Mouse (Mus musculus) heart, embryonic 14.5 days (tissue): ENCODE measurements at regions not wholly inside any gene's neighbourhood (a gene's known extent, or its start where the extent isn't known, plus 50 kb on each side); places are given as distances from the start of the nearest gene placed in this dataset.
A peak's percentile ranks its signal among the peaks of the same experiment; 100 is the strongest.

Experiments used
- ATAC-seq: fragments of 200-750 bp; cut with Nextera tagmentation; 2 replicates; pipeline ENCODE4 v1.8.0; 2017; ENCODE audit warnings: low read depth, moderate TSS enrichment; ENCODE audit not compliant: insufficient number of reproducible peaks, insufficient read depth, low FRiP score
- H3K27ac ChIP-seq, 2 experiments: fragments of 200-500 bp in 1 of 2; fragments of 300-500 bp in 1 of 2; sonication (generic) in 1 of 2; replicated peaks in 1 of 2; 2 replicates each; pipeline ENCODE4 v1.5.1; 2012 to 2014; ENCODE audit warnings: low read depth in 2 of 2, low read length in 2 of 2, control low read depth in 1 of 2, mild to moderate bottlenecking in 1 of 2, mixed read lengths in 1 of 2; ENCODE audit not compliant: control insufficient read depth in 1 of 2, insufficient read depth in 1 of 2
- H3K27me3 ChIP-seq: fragments of 300-500 bp; sonication (generic); 2 replicates; pipeline ENCODE4 v1.6.1; 2014; ENCODE audit warnings: mild to moderate bottlenecking, low read length, control low read depth; ENCODE audit not compliant: control insufficient read depth, insufficient read depth
- H3K36me3 ChIP-seq: fragments of 300-500 bp; sonication (generic); 2 replicates; pipeline ENCODE4 v1.6.1; 2014; ENCODE audit warnings: mild to moderate bottlenecking, control low read depth, low read length, mixed read lengths; ENCODE audit not compliant: control insufficient read depth, insufficient read depth
- H3K4me1 ChIP-seq, 2 experiments: fragments of 200-500 bp in 1 of 2; fragments of 300-500 bp in 1 of 2; sonication (generic) in 1 of 2; 2 replicates each; pipeline ENCODE4 v1.6.1; 2012 to 2014; ENCODE audit warnings: low read length in 2 of 2, control low read depth in 1 of 2, mixed read lengths in 1 of 2; ENCODE audit not compliant: control insufficient read depth in 2 of 2, insufficient read depth in 2 of 2
- H3K4me2 ChIP-seq: fragments of 300-500 bp; sonication (generic); 2 replicates; pipeline ENCODE4 v1.6.1; 2014; ENCODE audit warnings: mild to moderate bottlenecking, low read length
- H3K4me3 ChIP-seq, 2 experiments: fragments of 200-500 bp in 1 of 2; fragments of 300-500 bp in 1 of 2; sonication (generic) in 1 of 2; 2 replicates each; pipeline ENCODE4 v1.5.1; 2012 to 2014; ENCODE audit warnings: low read length in 2 of 2, mild to moderate bottlenecking in 2 of 2, control low read depth in 1 of 2, low read depth in 1 of 2, moderate library complexity in 1 of 2; ENCODE audit not compliant: control insufficient read depth in 1 of 2, insufficient read depth in 1 of 2
- H3K9ac ChIP-seq: fragments of 300-500 bp; sonication (generic); 2 replicates; pipeline ENCODE4 v1.6.1; 2014; ENCODE audit warnings: mild to moderate bottlenecking, low read length
- H3K9me3 ChIP-seq: fragments of 300-500 bp; sonication (generic); 2 replicates; pipeline ENCODE4 v1.6.1; 2016; ENCODE audit warnings: low read length, control low read depth; ENCODE audit not compliant: control insufficient read depth
- WGBS: fragments of 180-500 bp; shearing (Covaris S2); extraction: QIAGEN DNeasy Blood & Tissue Kit; methylation state at CpG from one replicate; pipeline ENCODE4 v1.1.7; 2014; 5-methylcytosine and 5-hydroxymethylcytosine counted together

DNA sequence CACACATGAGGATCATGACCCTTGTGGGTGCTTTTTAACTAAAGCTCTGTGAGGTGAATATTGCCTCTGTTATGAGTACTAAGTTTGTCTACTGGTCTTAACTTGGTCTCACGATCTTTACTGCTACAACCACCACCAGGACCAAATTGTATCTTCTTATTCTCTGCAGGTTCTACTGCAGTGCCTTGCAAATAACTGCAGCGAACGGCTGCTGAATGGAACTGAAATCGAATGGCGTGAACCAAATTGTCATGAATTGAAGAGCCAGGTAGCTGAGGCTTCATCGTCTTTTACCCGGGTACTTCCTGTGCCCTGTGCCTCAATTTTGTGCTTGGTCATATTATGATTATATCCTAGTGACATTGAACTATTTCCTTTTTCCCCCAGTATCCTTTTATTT, 242.5 kb upstream of the Noct start:
- Histone ChIP-seq H3K4me1 (peaks cover 2% of the 10 kb centered on the region in 2 experiments; a peak in 2 of 4 replicates), H3K27me3 (no peaks in the 10 kb centered on the region), H3K4me3 (no peak overlapping the region), H3K9me3 (no peaks in the 10 kb centered on the region), H3K36me3 (no peaks in the 10 kb centered on the region), H3K9ac (no peak overlapping the region), H3K27ac (no peak overlapping the region), H3K4me2 (no peak overlapping the region)
- WGBS = 91% methylated on average over 7 of the region's 7 CpGs
- ATAC-seq = no peak

DNA sequence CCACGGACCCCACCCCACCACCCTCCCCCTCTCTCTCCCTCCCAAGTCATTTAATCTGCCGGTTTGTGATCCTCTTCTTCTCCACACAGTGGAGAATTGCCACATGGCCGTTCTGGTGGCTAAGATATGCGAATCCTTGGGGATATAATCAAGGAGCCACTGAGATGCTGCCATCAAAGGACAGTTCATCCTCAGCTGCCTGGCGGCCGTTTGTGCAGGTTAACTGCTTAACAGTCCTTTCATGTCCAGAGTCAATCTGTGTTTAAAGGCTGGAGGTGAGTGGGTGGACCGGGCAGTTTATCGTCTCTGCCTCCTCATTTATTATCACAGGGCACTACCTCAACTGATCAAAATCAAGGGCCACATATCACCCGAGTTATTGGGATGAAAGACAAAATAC, 241.6 kb upstream of the Noct start:
- Histone ChIP-seq H3K27me3 (no peaks in the 10 kb centered on the region), H3K4me1 (peaks cover 2% of the 10 kb centered on the region in 2 experiments; a peak in 2 of 4 replicates), H3K36me3 (no peaks in the 10 kb centered on the region), H3K4me2 (no peak overlapping the region; the same call in 1 of the 2 replicates), H3K9ac (no peak overlapping the region), H3K4me3 (no peak overlapping the region), H3K9me3 (no peaks in the 10 kb centered on the region), H3K27ac (no peak overlapping the region)
- ATAC-seq = no peak
- 40% methylated on average over 9 of the region's 9 CpGs for WGBS

DNA sequence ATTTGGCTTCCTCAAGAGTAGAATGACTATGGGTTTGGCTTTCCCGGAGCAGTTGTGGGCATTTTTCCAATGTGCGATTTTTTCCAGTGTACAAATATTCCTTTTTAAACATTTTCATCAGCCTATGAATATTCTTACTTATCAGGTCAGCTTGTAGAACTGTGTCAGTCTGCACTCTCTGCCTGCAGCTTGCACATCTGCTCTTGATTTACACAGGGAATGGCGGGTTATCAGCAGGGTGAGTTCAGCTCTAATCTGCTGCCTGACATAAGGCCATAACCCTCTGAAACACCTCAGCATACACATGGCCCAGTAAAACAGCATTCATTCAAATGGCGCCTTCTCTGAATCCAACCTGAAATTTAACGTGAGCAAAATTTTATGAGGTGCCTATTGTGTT, 241.1 kb upstream of the Noct start:
- H3K4me1 ChIP-seq = peaks cover 2% of the 10 kb centered on the region in 2 experiments; a peak in 2 of 4 replicates
- H3K27ac ChIP-seq = peak overlapping the region; percentile 28 to 49; a peak in 1 of 4 replicates
- H3K27me3 ChIP-seq = no peaks in the 10 kb centered on the region
- H3K36me3 ChIP-seq = no peaks in the 10 kb centered on the region
- no peaks in the 10 kb centered on the region for H3K9me3 ChIP-seq
- no peak overlapping the region; the same call in 1 of the 2 replicates for H3K4me2 ChIP-seq
- no peak overlapping the region for H3K4me3 ChIP-seq
- H3K9ac ChIP-seq = no peak overlapping the region
- ATAC-seq = no peak
- 45% methylated on average over 5 of the region's 5 CpGs for WGBS

DNA sequence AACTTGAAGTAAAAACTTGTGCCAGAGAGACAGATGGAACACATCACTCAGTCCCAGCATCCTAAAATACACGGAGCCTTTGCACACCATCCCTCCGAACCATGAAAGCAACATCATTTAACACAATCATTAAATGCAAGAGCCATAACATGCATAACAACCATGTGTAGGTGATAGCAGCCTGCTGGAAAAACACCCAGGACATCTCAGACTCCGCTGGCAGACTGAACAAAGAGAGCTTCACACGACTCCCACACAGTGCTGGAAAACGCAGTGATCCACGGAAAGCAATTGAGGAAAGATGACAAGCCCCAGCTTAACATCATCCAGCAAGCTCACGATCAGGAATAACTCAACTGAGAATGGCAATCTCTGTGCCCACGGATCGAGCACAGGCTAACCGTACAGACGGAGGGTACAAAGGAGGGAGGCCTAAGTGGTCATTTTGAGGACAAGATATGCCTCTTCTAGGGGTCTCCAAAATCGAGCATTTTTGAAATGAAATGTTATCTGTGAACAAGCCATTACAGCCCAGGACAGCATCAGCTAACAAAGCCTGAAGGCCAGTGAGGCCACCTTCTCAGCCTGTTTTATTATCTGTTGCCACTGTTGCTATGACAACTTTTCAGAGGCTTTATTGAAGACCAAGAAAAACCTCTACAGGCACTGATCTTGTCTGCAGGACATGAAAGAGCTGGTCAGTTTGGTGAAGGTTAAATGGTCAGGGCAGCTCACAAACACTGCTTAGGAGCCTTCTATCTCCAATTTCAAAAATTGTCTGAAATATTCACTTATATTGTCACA, 240.1 kb upstream of the Noct start:
- no peak overlapping the region for H3K4me2 ChIP-seq
- H3K9me3 ChIP-seq = no peaks in the 10 kb centered on the region
- no peak overlapping the region for H3K9ac ChIP-seq
- WGBS = 55% methylated on average over 12 of the region's 12 CpGs
- H3K4me3 ChIP-seq = no peak overlapping the region
- ATAC-seq = no peak
- peak overlapping the region in 1 of 2 experiments; percentile 14; a peak in 1 of 4 replicates for H3K27ac ChIP-seq
- no peaks in the 10 kb centered on the region for H3K27me3 ChIP-seq
- peaks cover 2% of the 10 kb centered on the region in 2 experiments; a peak in 2 of 4 replicates for H3K4me1 ChIP-seq
- no peaks in the 10 kb centered on the region for H3K36me3 ChIP-seq

DNA sequence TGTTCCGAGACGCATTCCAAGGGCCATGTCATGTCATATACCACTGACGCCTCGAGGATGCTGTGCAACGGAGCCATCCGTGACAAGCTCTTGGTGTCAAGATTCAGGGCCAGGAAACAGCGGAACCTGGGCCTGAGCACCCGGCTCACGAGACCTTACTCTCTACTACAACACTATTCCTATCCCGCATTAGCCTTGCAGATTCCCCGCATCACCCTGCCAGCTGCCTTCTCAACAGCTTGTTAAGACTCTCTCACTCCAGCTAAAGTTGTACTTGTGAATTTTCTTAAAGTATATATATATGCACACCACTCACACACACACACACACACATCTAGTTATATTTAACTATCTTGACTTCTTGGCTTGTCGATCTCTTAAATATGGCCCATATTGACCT, 236.4 kb upstream of the Noct start:
- 54% methylated on average over 12 of the region's 12 CpGs for WGBS
- Histone ChIP-seq H3K4me3 (no peak overlapping the region), H3K9me3 (no peaks in the 10 kb centered on the region), H3K36me3 (no peaks in the 10 kb centered on the region), H3K9ac (no peak overlapping the region), H3K27me3 (no peaks in the 10 kb centered on the region), H3K4me2 (no peak overlapping the region), H3K27ac (no peak overlapping the region), H3K4me1 (peaks cover 6 to 10% of the 10 kb centered on the region in 2 experiments; a peak in 3 of 4 replicates)
- ATAC-seq = no peak

DNA sequence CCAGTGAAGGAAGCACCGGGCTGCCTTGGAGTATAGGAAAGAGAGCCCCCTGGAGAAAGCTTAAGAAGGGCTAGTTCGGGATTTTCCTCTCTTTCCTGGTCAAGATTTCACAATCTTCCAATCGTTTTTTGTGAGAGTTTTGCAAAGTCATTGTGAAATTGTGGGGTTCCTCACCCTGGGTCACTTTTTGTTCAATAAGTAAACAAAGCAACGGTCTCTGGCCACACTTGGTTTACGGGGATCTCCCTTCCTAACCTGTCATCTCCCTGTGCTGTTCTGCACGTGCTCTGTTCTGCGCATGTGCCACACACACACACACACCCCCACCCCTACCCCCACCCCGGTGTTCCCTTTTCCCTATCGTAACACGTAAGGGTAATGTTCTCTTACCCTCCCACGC, 233.4 kb upstream of the Noct start:
- no peak overlapping the region for H3K4me3 ChIP-seq
- no peaks in the 10 kb centered on the region for H3K9me3 ChIP-seq
- ATAC-seq = no peak
- no peak overlapping the region for H3K9ac ChIP-seq
- H3K4me2 ChIP-seq = no peak overlapping the region
- WGBS = 77% methylated on average over 11 of the region's 11 CpGs
- peaks cover 4 to 8% of the 10 kb centered on the region in 2 experiments; a peak in 2 of 4 replicates for H3K4me1 ChIP-seq
- no peaks in the 10 kb centered on the region for H3K36me3 ChIP-seq
- no peaks in the 10 kb centered on the region for H3K27me3 ChIP-seq
- no peak overlapping the region for H3K27ac ChIP-seq

DNA sequence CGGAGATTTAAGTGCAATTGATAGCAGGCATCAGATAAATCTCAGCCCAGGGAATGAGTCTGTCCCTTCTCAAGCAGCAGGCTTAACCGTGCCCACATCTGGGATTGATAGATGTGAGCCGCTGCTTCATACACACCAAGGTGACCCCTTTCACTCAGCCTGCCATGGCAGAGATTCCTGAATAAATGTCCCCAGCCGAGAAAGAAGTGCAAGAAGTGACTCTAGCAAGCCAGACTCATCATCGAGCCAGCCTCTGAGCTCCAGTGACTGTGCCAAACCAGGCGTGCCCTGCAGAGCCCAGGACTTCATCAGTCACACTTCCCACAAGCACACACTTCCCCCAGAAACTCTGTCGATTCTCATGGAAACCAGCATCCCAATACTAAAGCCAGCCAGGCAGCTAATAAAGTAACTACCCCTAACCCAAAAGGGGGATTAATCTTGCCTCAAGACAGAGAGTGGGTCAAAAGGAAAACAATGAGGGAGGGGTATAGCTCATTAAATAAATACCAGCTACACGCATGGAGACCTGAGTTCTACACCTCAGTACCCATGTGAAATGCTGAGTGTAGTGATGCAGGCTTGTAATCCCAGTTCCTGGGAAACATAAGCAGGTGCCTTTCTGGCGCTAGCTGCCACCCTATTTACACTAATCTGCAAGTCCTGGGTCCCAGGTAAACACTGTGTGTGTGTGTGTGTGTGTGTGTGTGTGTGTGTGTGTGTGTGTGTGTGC, 231.5 kb upstream of the Noct start:
- Histone ChIP-seq H3K4me1 (peaks cover 4 to 8% of the 10 kb centered on the region in 2 experiments; a peak in 2 of 4 replicates), H3K4me2 (no peak overlapping the region), H3K27ac (no peak overlapping the region), H3K9me3 (no peaks in the 10 kb centered on the region), H3K27me3 (no peaks in the 10 kb centered on the region), H3K4me3 (no peak overlapping the region), H3K36me3 (no peaks in the 10 kb centered on the region), H3K9ac (no peak overlapping the region)
- no peak for ATAC-seq
- WGBS = 33% methylated on average over 9 of the region's 9 CpGs
